Mouse (Mus musculus): ENCODE measurements around the gene Rps15a. TPM values are rescaled to one million over a fixed set of nuclear protein-coding genes. Genes with fewer than 3 reads are reported as not detected.

Gene Rps15a
- polyA plus RNA-seq, 1 experiment from 2014 or later = 874 TPM

DNA sequence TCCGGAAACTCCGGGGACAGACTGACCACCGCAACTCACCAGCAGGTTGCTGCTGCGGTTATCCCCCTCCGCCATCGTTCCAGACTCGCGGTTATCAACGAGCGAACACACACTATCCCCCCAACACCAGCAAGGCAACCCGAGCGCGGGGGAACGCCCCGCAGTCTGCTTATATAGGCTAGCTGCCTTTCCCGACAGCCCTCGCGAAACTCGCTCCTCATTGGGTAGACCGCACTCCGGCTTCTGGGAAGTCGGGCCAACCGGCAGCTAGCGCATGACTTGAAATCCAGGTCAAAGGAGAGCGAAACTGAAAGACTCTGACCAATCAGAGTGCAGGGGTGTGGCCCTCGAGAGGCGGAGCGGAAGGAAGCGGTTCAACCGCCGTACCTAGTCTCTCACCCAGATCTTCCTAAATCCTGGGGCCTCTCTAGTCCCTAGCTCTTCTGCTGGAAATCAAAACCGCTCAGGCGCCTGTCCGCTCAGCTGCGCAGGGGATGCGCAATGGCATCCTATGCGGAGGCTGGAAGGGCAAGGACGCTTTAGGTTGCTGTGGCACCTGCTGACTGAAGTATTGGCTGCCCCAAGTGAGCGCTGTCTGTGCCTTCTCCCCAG lies 13.5 kb upstream of the Rps15a start, which contains the start of gene Arl6ip1:
Arl6ip1 (minus strand) TSS at position 233 of the 612 bp plus-strand sequence.
- Histone ChIP-seq H3K4me3 (ENCODE audit: low read length) (peak within 1 kb of the TSS; percentile 76), H3K27ac (ENCODE audit: low read depth, low read length) (peak within 1 kb of the TSS; percentile 92), H3K9ac (ENCODE audit: low read depth, low read length) (peak within 1 kb of the TSS; percentile 88), H3K4me1 (ENCODE audit: control insufficient read depth, insufficient read depth, low read length) (peaks cover 18% of the 10 kb centered on the region), H3K36me3 (ENCODE audit: control insufficient read depth, insufficient read depth, low read length) (peaks cover 20% of the 10 kb centered on the region), H3K27me3 (ENCODE audit: control insufficient read depth, insufficient read depth, low read length) (no peaks in the 10 kb centered on the region), H3K9me3 (ENCODE audit: control insufficient read depth, low read length) (no peaks in the 10 kb centered on the region), H3K4me2 (replicated peaks; ENCODE audit: low read depth, low read length) (peak within 1 kb of the TSS; percentile 72)
- WGBS = under 1% methylated on average over 39 of the region's 39 CpGs
- peak; percentile 99 for ATAC-seq (ENCODE audit: low FRiP score, low TSS enrichment)

DNA sequence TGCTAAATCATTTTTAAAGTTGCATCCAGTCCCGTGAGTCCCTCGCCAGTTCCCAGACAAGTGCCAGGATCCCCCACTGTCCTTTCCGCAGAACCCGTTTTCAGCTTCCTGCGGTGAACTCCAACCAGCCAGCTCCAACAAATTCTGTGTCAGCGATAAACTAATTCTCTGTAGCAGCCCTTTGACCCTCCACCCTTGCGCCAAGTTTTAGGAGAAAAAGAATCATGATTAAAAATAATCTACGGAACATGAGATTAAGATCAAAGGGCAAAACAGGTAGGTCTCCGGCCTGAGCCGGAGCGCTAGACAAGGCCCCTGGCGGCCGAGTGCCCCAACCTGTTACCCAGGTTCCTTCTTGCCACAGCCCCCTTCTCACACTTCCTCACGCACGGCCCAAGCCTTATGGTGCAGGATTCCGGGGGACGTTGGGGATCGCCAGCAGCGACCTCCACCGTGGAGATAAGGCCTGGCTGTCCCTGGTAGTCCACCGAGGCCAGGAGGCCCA lies 13.0 kb upstream of the Rps15a start:
- under 1% methylated on average over 21 of the region's 21 CpGs for WGBS
- peak overlapping the region; percentile 44 for H3K4me2 ChIP-seq (replicated peaks; ENCODE audit: low read depth, low read length)
- no peaks in the 10 kb centered on the region for H3K9me3 ChIP-seq (ENCODE audit: control insufficient read depth, low read length)
- ATAC-seq (ENCODE audit: low FRiP score, low TSS enrichment) = peak; percentile 80
- peaks cover 18% of the 10 kb centered on the region for H3K4me1 ChIP-seq (ENCODE audit: control insufficient read depth, insufficient read depth, low read length)
- no peaks in the 10 kb centered on the region for H3K27me3 ChIP-seq (ENCODE audit: control insufficient read depth, insufficient read depth, low read length)
- peak overlapping the region; percentile 76 for H3K4me3 ChIP-seq (ENCODE audit: low read length)
- H3K9ac ChIP-seq (ENCODE audit: low read depth, low read length) = peak overlapping the region; percentile 88
- peak overlapping the region; percentile 92 for H3K27ac ChIP-seq (ENCODE audit: low read depth, low read length)
- H3K36me3 ChIP-seq (ENCODE audit: control insufficient read depth, insufficient read depth, low read length) = peaks cover 24% of the 10 kb centered on the region

DNA sequence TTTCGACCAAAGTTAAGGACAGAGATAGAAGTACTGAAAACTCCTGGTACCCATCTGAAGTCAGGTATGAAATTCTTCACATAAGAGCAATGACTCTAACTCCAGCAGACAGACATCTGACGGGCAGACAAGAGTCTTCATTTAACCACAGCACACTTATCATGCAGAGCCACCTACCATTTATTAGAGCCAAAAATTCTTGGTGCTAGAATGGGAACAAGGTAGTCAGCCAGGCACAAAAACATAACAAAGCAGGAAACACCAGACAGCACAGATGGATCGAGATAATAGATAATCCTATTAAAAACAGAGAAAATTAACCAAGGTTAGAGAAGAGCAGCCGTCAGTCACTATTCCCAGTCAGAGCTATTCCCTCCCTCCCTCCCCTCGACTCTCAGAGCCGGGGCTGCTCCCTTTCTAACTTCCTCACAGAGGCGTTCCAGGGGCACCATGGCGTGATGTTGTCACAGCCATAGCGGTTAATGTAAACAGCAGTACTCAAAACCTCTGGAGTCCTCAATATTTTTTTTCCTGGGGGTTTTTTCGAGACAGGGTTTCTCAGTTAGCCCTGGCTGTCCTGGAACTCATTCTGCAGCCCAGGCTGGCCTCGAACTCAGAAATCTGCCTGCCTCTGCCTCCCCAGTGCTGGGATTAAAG lies 10.4 kb upstream of the Rps15a start:
- no peak overlapping the region for H3K4me3 ChIP-seq (ENCODE audit: low read length)
- H3K27ac ChIP-seq (ENCODE audit: low read depth, low read length) = no peak overlapping the region
- peaks cover 43% of the 10 kb centered on the region for H3K36me3 ChIP-seq (ENCODE audit: control insufficient read depth, insufficient read depth, low read length)
- 70% methylated on average over 11 of the region's 11 CpGs for WGBS
- H3K9ac ChIP-seq (ENCODE audit: low read depth, low read length) = no peak overlapping the region
- H3K4me1 ChIP-seq (ENCODE audit: control insufficient read depth, insufficient read depth, low read length) = peaks cover 18% of the 10 kb centered on the region
- H3K27me3 ChIP-seq (ENCODE audit: control insufficient read depth, insufficient read depth, low read length) = no peaks in the 10 kb centered on the region
- no peaks in the 10 kb centered on the region for H3K9me3 ChIP-seq (ENCODE audit: control insufficient read depth, low read length)
- ATAC-seq (ENCODE audit: low FRiP score, low TSS enrichment) = no peak
- peak overlapping the region; percentile 44; the same call in 1 of the 2 replicates for H3K4me2 ChIP-seq (replicated peaks; ENCODE audit: low read depth, low read length)

DNA sequence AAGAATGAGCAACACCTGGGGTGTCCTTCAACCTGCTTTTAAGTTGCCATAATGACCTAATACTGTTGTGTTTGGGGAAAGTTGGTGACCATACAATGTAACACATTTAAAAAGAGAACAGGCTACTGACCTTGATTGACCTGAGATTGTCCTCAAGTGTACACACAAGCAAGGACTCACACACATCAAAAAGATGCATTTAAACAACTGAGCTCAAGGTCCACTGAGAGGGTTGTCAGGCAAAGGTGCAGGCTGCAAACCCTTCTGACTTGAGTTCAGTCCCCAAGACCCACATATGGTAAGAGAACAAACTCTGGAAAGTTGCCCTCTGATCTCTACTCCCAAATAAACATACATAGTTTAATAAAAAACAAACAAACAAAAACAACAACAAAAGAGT lies 9.7 kb upstream of the Rps15a start:
- H3K9ac ChIP-seq (ENCODE audit: low read depth, low read length) = no peak overlapping the region
- H3K27ac ChIP-seq (ENCODE audit: low read depth, low read length) = no peak overlapping the region
- H3K4me1 ChIP-seq (ENCODE audit: control insufficient read depth, insufficient read depth, low read length) = peaks cover 18% of the 10 kb centered on the region
- no peak overlapping the region for H3K4me2 ChIP-seq (replicated peaks; ENCODE audit: low read depth, low read length)
- peaks cover 49% of the 10 kb centered on the region for H3K36me3 ChIP-seq (ENCODE audit: control insufficient read depth, insufficient read depth, low read length)
- ATAC-seq (ENCODE audit: low FRiP score, low TSS enrichment) = no peak
- no peaks in the 10 kb centered on the region for H3K9me3 ChIP-seq (ENCODE audit: control insufficient read depth, low read length)
- no peaks in the 10 kb centered on the region for H3K27me3 ChIP-seq (ENCODE audit: control insufficient read depth, insufficient read depth, low read length)
- no peak overlapping the region for H3K4me3 ChIP-seq (ENCODE audit: low read length)

DNA sequence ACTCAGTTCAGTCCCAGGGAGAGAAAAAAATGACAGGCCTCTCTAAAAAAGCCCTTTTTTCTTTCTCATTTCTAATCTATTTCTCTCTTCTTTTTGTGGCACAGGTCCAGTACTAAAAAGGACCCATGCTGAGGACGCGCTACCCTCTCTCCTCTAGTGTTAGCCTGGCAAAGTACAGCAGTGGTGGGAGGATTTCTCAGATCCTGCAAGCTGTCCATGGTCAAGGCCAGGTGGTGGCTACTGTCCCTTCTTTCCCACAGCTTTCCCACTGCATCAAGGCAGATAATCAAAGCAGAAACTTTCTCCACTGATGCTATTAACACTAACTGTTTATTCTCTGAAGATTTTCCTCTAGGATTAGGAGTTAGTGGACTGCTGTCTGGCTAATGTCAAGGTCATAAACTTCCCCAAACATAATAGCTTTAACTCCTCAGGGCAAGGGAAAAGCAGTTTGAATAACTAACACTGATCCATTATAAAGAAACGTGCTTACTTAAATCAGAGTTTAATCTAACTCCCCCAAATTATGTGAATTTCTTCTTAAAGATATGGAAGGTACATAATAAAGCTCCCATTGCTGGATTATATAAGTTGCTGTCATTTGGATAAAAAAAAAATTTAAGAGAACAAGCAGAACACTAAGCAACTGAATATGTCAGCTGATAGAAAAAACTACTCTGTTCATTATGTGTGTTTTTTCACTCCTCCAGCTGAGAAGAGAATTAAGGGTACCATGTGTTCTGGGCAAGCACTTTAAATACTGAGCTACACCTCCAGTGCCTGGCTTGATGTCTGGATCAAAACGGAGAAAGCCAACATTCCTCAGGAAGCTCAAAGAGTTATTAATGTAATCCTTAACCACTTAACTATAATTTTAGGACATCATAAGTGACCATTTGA lies 7.8 kb upstream of the Rps15a start:
- Histone ChIP-seq H3K4me1 (ENCODE audit: control insufficient read depth, insufficient read depth, low read length) (peaks cover 18% of the 10 kb centered on the region), H3K4me2 (replicated peaks; ENCODE audit: low read depth, low read length) (no peak overlapping the region), H3K4me3 (ENCODE audit: low read length) (no peak overlapping the region), H3K36me3 (ENCODE audit: control insufficient read depth, insufficient read depth, low read length) (peaks cover 69% of the 10 kb centered on the region), H3K9ac (ENCODE audit: low read depth, low read length) (no peak overlapping the region), H3K9me3 (ENCODE audit: control insufficient read depth, low read length) (no peaks in the 10 kb centered on the region), H3K27me3 (ENCODE audit: control insufficient read depth, insufficient read depth, low read length) (no peaks in the 10 kb centered on the region), H3K27ac (ENCODE audit: low read depth, low read length) (no peak overlapping the region)
- no peak for ATAC-seq (ENCODE audit: low FRiP score, low TSS enrichment)
- WGBS = 87% methylated on average over 4 of the region's 4 CpGs

DNA sequence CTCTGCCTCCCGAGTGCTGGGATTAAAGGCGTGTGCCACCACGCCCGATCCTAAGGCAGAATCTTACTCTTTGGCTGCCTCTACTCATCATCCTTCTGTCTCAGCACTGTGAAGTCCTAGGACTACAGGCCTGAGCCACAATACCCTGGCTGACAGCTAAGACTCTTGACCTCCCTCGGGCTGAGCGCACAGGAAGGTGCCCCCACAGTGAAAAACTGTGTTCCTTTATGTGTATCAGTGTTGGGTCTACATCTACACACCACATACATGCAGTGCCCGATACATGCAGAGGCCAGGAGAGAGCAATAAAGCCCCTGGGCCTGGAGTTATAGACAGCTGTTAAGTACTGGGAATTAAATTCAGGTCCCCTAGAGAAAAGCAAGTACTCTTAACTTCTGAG lies 6.2 kb upstream of the Rps15a start:
- H3K36me3 ChIP-seq (ENCODE audit: control insufficient read depth, insufficient read depth, low read length) = peaks cover 77% of the 10 kb centered on the region
- no peaks in the 10 kb centered on the region for H3K9me3 ChIP-seq (ENCODE audit: control insufficient read depth, low read length)
- no peak overlapping the region for H3K4me3 ChIP-seq (ENCODE audit: low read length)
- H3K27me3 ChIP-seq (ENCODE audit: control insufficient read depth, insufficient read depth, low read length) = no peaks in the 10 kb centered on the region
- H3K4me2 ChIP-seq (replicated peaks; ENCODE audit: low read depth, low read length) = no peak overlapping the region
- no peak for ATAC-seq (ENCODE audit: low FRiP score, low TSS enrichment)
- H3K27ac ChIP-seq (ENCODE audit: low read depth, low read length) = no peak overlapping the region
- 94% methylated on average over 7 of the region's 7 CpGs for WGBS
- peaks cover 14% of the 10 kb centered on the region for H3K4me1 ChIP-seq (ENCODE audit: control insufficient read depth, insufficient read depth, low read length)
- no peak overlapping the region for H3K9ac ChIP-seq (ENCODE audit: low read depth, low read length)

DNA sequence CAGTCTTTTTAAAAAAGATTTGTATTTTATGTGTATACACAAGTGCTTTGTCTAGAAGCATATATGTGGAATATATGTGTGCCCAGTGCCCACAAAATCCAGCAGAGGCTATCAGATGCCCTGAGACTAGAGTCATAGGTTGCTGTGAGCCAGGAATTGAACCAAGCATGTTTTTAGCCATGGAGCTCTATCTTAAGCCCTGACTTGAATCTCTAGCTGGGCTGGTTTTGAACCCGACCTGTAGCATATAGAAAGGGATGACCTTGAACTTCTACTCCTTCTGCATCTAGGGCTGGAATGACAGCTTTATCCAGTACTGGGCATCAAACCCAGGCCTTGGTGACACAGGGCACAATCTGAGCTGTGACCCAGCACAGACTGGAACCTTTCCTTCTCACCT lies 4.7 kb upstream of the Rps15a start:
- Histone ChIP-seq H3K9ac (ENCODE audit: low read depth, low read length) (no peak overlapping the region), H3K4me3 (ENCODE audit: low read length) (no peak overlapping the region), H3K27me3 (ENCODE audit: control insufficient read depth, insufficient read depth, low read length) (no peaks in the 10 kb centered on the region), H3K4me1 (ENCODE audit: control insufficient read depth, insufficient read depth, low read length) (peaks cover 8% of the 10 kb centered on the region; the same call in 1 of the 2 replicates), H3K27ac (ENCODE audit: low read depth, low read length) (no peak overlapping the region), H3K4me2 (replicated peaks; ENCODE audit: low read depth, low read length) (no peak overlapping the region), H3K9me3 (ENCODE audit: control insufficient read depth, low read length) (no peaks in the 10 kb centered on the region), H3K36me3 (ENCODE audit: control insufficient read depth, insufficient read depth, low read length) (peaks cover 63% of the 10 kb centered on the region)
- 82% methylated on average over 1 of the region's 1 CpGs for WGBS
- no peak for ATAC-seq (ENCODE audit: low FRiP score, low TSS enrichment)

GRCm38 (mm10) chr7:118119946-118120345 lies 4.0 kb upstream of the Rps15a start:
- Histone ChIP-seq H3K4me2 (replicated peaks; ENCODE audit: low read depth, low read length) (no peak overlapping the region), H3K27me3 (ENCODE audit: control insufficient read depth, insufficient read depth, low read length) (no peaks in the 10 kb centered on the region), H3K9ac (ENCODE audit: low read depth, low read length) (no peak overlapping the region; the same call in 1 of the 2 replicates), H3K4me1 (ENCODE audit: control insufficient read depth, insufficient read depth, low read length) (peaks cover 8% of the 10 kb centered on the region; the same call in 1 of the 2 replicates), H3K36me3 (ENCODE audit: control insufficient read depth, insufficient read depth, low read length) (peaks cover 62% of the 10 kb centered on the region), H3K9me3 (ENCODE audit: control insufficient read depth, low read length) (no peaks in the 10 kb centered on the region), H3K27ac (ENCODE audit: low read depth, low read length) (peak overlapping the region; percentile 24; the same call in 1 of the 2 replicates), H3K4me3 (ENCODE audit: low read length) (no peak overlapping the region)
- 57% methylated on average over 5 of the region's 5 CpGs for WGBS
- ATAC-seq (ENCODE audit: low FRiP score, low TSS enrichment) = no peak

Measured in kidney, embryonic 14.5 days (tissue).